9 mouse cellular contexts compared by ENCODE assay signal in genomic region chr19:32304008-32304873, GRCm38 (mm10).
A peak's percentile ranks its signal among the peaks of the same experiment; 100 is the strongest.
DNase-seq lines count a peak whose midpoint lies in the region; ATAC-seq lines count a peak whose summit lies in the region.
"Had no signal": no experiment of that assay in that cellular context is flagged by ENCODE, and none has a peak within 500 bp of the region (broad histone marks: within the 10 kb centered on the region; RNA-seq: fewer than 3 reads in every experiment).

No protein-coding gene starts in this region.

- no peak overlapping the region for H3K9ac ChIP-seq in midbrain, embryonic 15.5 days
- H3K9ac ChIP-seq in embryonic facial prominence, embryonic 14.5 days (ENCODE audit: low read depth, low read length), result no peak overlapping the region
- no peak overlapping the region for H3K9ac ChIP-seq in liver, embryonic 12.5 days

- H3K36me3 ChIP-seq in midbrain, embryonic 10.5 days, result 0 out of 2 replicates have a peak, but pooled peaks cover 3% of the 10 kb centered on the region
- H3K36me3 ChIP-seq in midbrain, embryonic 15.5 days (replicated peaks), result no peaks in the 10 kb centered on the region
- H3K36me3 ChIP-seq in embryonic facial prominence, embryonic 14.5 days (ENCODE audit: control insufficient read depth, insufficient read depth, low read length), result no peaks in the 10 kb centered on the region
- no peaks in the 10 kb centered on the region for H3K36me3 ChIP-seq in liver, embryonic 12.5 days

- WGBS in midbrain, embryonic 10.5 days, result 80% methylated on average over 9 of the region's 9 CpGs
- 73% methylated on average over 9 of the region's 9 CpGs for WGBS in midbrain, embryonic 15.5 days
- WGBS in embryonic facial prominence, embryonic 14.5 days, result 61% methylated on average over 9 of the region's 9 CpGs
- 54% methylated on average over 9 of the region's 9 CpGs for WGBS in liver, embryonic 12.5 days (ENCODE audit: insufficient replicate concordance)

- no peak for DNase-seq in midbrain, embryonic 10.5 days (ENCODE audit: low spot score)
- peak; percentile 76 for DNase-seq in embryonic facial prominence, embryonic 14.5 days (ENCODE audit: low spot score)
- DNase-seq in heart, postnatal 36 days, result peak; percentile 83 to 86
- peak; percentile 72 for DNase-seq in ovary, postnatal 36 days (ENCODE audit: low spot score)
- no peak for DNase-seq in retina, postnatal 1 day
- DNase-seq in layer of hippocampus, postnatal 36 days, result no peak

- H3K4me3 ChIP-seq in midbrain, embryonic 10.5 days, result no peak overlapping the region
- H3K4me3 ChIP-seq in midbrain, embryonic 15.5 days, result no peak overlapping the region
- no peak overlapping the region for H3K4me3 ChIP-seq in embryonic facial prominence, embryonic 14.5 days (ENCODE audit: low read depth, low read length)
- H3K4me3 ChIP-seq in liver, embryonic 12.5 days, result no peak overlapping the region

- H3K9me3 ChIP-seq in midbrain, embryonic 10.5 days (replicated peaks), result no peaks in the 10 kb centered on the region
- H3K9me3 ChIP-seq in midbrain, embryonic 15.5 days, result no peaks in the 10 kb centered on the region
- H3K9me3 ChIP-seq in embryonic facial prominence, embryonic 14.5 days (ENCODE audit: control insufficient read depth, low read length), result no peaks in the 10 kb centered on the region
- H3K9me3 ChIP-seq in liver, embryonic 12.5 days (replicated peaks), result no peaks in the 10 kb centered on the region

- peaks cover 11% of the 10 kb centered on the region for H3K4me1 ChIP-seq in midbrain, embryonic 10.5 days
- no peaks in the 10 kb centered on the region for H3K4me1 ChIP-seq in midbrain, embryonic 15.5 days
- H3K4me1 ChIP-seq in embryonic facial prominence, embryonic 14.5 days (ENCODE audit: control insufficient read depth, insufficient read depth, low read length), result peaks cover 15% of the 10 kb centered on the region
- H3K4me1 ChIP-seq in liver, embryonic 12.5 days, result peaks cover 23% of the 10 kb centered on the region

- no peak overlapping the region for H3K4me2 ChIP-seq in midbrain, embryonic 15.5 days
- H3K4me2 ChIP-seq in embryonic facial prominence, embryonic 14.5 days (ENCODE audit: low read depth, low read length), result no peak overlapping the region
- H3K4me2 ChIP-seq in liver, embryonic 12.5 days, result no peak overlapping the region

- intact Hi-C loops in heart, postnatal 36 days (cut with DNase I), result loop anchor here (2.0 to 5.0 kb wide), 4 partner anchors 17 to 121 kb away; partner anchors contain the start of gene Sgms1

- no peak for ATAC-seq in midbrain, embryonic 15.5 days (replicated peaks)
- peak; percentile 68 for ATAC-seq in embryonic facial prominence, embryonic 14.5 days (ENCODE audit: low read depth)
- 0 out of 2 replicates have a peak, but pooled peaks have one; percentile 30 for ATAC-seq in liver, embryonic 12.5 days

- no peaks in the 10 kb centered on the region for H3K27me3 ChIP-seq in midbrain, embryonic 10.5 days (ENCODE audit: low read depth, poor library complexity, severe bottlenecking)
- no peaks in the 10 kb centered on the region for H3K27me3 ChIP-seq in midbrain, embryonic 15.5 days (replicated peaks)
- no peaks in the 10 kb centered on the region for H3K27me3 ChIP-seq in embryonic facial prominence, embryonic 14.5 days (replicated peaks; ENCODE audit: control insufficient read depth, insufficient read depth, low read length)
- H3K27me3 ChIP-seq in liver, embryonic 12.5 days (replicated peaks), result no peaks in the 10 kb centered on the region
- H3K27me3 ChIP-seq: Patski had no signal

- H3K27ac ChIP-seq in midbrain, embryonic 10.5 days (replicated peaks), result 0 out of 2 replicates have a peak overlapping the region, but pooled peaks have one; percentile 2
- H3K27ac ChIP-seq in midbrain, embryonic 15.5 days, result no peak overlapping the region
- peak overlapping the region; percentile 69; the same call in 1 of the 2 replicates for H3K27ac ChIP-seq in embryonic facial prominence, embryonic 14.5 days (replicated peaks; ENCODE audit: low read depth, low read length)
- peak overlapping the region; percentile 78 for H3K27ac ChIP-seq in liver, embryonic 12.5 days

Comparison
In these comparisons a context has a peak if more than half of its experiments do, and no peak if none do; other contexts are left out.
1. DNase-seq: peak in embryonic facial prominence, embryonic 14.5 days (single experiment), heart, postnatal 36 days (2 of 2) and ovary, postnatal 36 days (single experiment); none in midbrain, embryonic 10.5 days (single experiment), retina, postnatal 1 day (single experiment) and layer of hippocampus, postnatal 36 days (0 of 2).